Mouse (Mus musculus) G1E (cell line): ENCODE results near the gene Coa5. TPM values are rescaled to one million over a fixed set of nuclear protein-coding genes. Genes with fewer than 3 reads are reported as not detected.

Experiments used
- ATAC-seq: 2 replicates; pipeline ENCODE4 v1.8.0; 2016; ENCODE audit warnings: mild to moderate bottlenecking; ENCODE audit not compliant: insufficient number of reproducible peaks, poor library complexity, low FRiP score, severe bottlenecking; ENCODE audit errors: extremely low read depth
- DNase-seq: peaks from one replicate; pipeline ENCODE4 v3.0.0; 2012; ENCODE audit warnings: low spot score
- H3K27me3 ChIP-seq: 2 replicates; pipeline ENCODE4 v1.6.1; 2012; ENCODE audit warnings: mild to moderate bottlenecking, low read length, inconsistent platforms; ENCODE audit not compliant: insufficient read depth
- H3K36me3 ChIP-seq: replicated peaks from 2 replicates; pipeline ENCODE3; 2012; ENCODE audit warnings: mild to moderate bottlenecking, inconsistent platforms
- H3K4me1 ChIP-seq: 2 replicates; pipeline ENCODE4 v1.6.1; 2012; ENCODE audit warnings: low read depth, low read length, inconsistent platforms, mixed read lengths; ENCODE audit not compliant: insufficient read depth
- H3K4me3 ChIP-seq: 2 replicates; pipeline ENCODE4 v1.5.1; 2012; ENCODE audit warnings: low read depth, mild to moderate bottlenecking, inconsistent platforms, low read length, moderate library complexity, mixed read lengths
- H3K9me3 ChIP-seq: replicated peaks from 2 replicates; pipeline ENCODE4 v1.6.1; 2012; ENCODE audit warnings: inconsistent platforms
- CTCF ChIP-seq: IDR thresholded peaks from 2 replicates; pipeline ENCODE4 v1.5.1; 2012; ENCODE audit warnings: low read depth, low read length, inconsistent platforms, mixed read lengths
- GATA1 ChIP-seq: IDR thresholded peaks from 2 replicates; pipeline ENCODE4 v1.6.1; 2012; ENCODE audit warnings: borderline replicate concordance, low read length, inconsistent platforms, mixed read lengths
- GATA2 ChIP-seq: IDR thresholded peaks from 2 replicates; pipeline ENCODE4 v1.6.1; 2012; ENCODE audit warnings: low read depth, low read length, inconsistent platforms, borderline replicate concordance
- POLR2AphosphoS5 ChIP-seq: IDR thresholded peaks from 2 replicates; pipeline ENCODE4 v1.6.1; 2012; ENCODE audit warnings: low read depth, low read length, inconsistent platforms; ENCODE audit not compliant: insufficient replicate concordance
- TAL1 ChIP-seq: conservative IDR thresholded peaks from 2 replicates; pipeline ENCODE4 v1.6.1; 2012; ENCODE audit warnings: low read depth, low read length, inconsistent platforms, mixed read lengths
- polyA plus RNA-seq: library from polyadenylated mRNA; stranded (reverse); fragments of >175 nt; gene quantifications from 2 replicates; pipeline ENCODE4 v1.2.3, GENCODE M21; 2012
- total RNA-seq, 2 experiments: library from RNA; stranded (forward) in 1 of 2; stranded (reverse) in 1 of 2; fragments of 200-1000 nt in 1 of 2; fragments of >200 nt in 1 of 2; fragmentation: Nextera tagmentation in 1 of 2; gene quantifications; 2 replicates each; pipeline ENCODE4 v1.2.3; 2014 to 2017

Gene Coa5
- total and polyA plus RNA-seq, 3 experiments, result 24.7 to 137 (median 124) TPM

DNA sequence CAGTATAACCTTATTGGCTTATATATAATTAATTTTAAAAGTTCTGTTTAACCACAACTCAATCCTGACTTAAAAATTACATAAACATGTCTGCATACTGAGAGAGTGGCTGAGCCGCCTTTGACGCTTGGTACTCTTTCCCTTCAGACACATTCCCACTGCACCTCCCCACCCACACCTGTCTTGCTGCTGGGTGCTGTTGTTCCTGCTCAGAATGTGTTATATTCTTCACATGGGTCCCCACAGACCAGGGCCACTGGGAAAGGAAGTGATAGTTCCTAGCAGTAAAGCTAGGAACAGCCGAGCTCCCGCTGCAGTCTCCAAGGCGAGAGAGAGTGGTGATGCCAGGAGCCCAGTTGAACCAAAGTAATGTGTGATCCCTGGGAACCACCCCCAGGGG is 51.8 kb downstream of the Coa5 start:
- TF ChIP-seq CTCF, result no peak
- TF ChIP-seq POLR2AphosphoS5, result no peak
- TF ChIP-seq TAL1, result no peak
- TF ChIP-seq GATA2, result no peak
- TF ChIP-seq GATA1, result no peak
- Histone ChIP-seq H3K36me3 (no peaks in the 10 kb centered on the region), H3K4me3 (no peak overlapping the region), H3K4me1 (peaks cover 2% of the 10 kb centered on the region; the same call in 1 of the 2 replicates), H3K9me3 (no peaks in the 10 kb centered on the region), H3K27me3 (peaks cover 20% of the 10 kb centered on the region)
- DNase-seq, result no peak
- no peak for ATAC-seq

DNA sequence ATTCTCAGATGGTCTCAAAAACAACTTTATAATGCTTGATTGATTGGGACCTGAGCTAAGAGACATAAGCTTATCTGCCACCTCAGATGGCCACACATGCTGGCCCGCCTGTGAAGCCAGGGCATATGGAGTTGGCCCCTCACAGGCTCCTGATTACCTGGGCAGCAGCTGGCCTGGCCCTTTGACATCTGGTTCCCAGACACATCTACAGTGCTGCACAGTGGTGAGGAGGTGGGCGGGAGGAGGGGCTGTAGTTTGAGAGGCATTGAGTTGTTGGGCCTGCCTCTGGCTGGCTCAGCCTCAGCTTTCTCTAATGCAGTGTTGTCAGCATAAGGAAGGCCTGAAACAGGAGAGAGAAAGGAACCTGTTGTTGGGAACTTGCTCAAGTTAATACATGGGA is 53.2 kb downstream of the Coa5 start:
- Histone ChIP-seq H3K36me3 (no peaks in the 10 kb centered on the region), H3K9me3 (no peaks in the 10 kb centered on the region), H3K27me3 (peaks cover 15% of the 10 kb centered on the region; the same call in 1 of the 2 replicates), H3K4me1 (peaks cover 2% of the 10 kb centered on the region; the same call in 1 of the 2 replicates), H3K4me3 (no peak overlapping the region)
- no peak for DNase-seq
- no peak for ATAC-seq
- TF ChIP-seq CTCF, result no peak
- TF ChIP-seq GATA2, result no peak
- TF ChIP-seq POLR2AphosphoS5, result no peak
- TF ChIP-seq TAL1, result no peak
- no peak for TF ChIP-seq GATA1

DNA sequence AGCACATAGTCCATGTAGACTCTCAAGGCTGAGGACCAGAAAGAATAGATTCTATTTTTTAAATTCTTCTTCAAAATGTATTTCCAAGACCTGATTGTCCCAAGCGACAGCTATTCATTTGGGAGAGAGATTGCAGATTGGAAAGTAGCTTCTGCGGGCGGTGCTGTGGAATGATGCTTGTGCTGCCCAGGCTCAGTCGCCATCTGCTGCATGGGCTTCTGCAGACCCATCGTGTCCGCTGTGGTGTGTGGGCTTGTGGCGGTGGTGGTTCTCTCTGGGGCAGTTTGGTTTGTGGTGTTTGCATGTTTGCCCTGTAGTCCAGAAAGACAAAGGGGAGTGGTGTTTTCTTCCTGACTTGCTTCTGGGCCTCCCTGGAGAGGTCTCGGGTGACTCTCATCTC is 53.7 kb downstream of the Coa5 start:
- ATAC-seq, result no peak
- no peak for TF ChIP-seq GATA1
- no peak for TF ChIP-seq GATA2
- no peak for TF ChIP-seq POLR2AphosphoS5
- no peak for TF ChIP-seq CTCF
- TF ChIP-seq TAL1, result no peak
- peaks cover 2% of the 10 kb centered on the region; the same call in 1 of the 2 replicates for H3K4me1 ChIP-seq
- H3K4me3 ChIP-seq, result no peak overlapping the region
- no peaks in the 10 kb centered on the region for H3K9me3 ChIP-seq
- DNase-seq, result no peak
- peaks cover 15% of the 10 kb centered on the region; the same call in 1 of the 2 replicates for H3K27me3 ChIP-seq
- no peaks in the 10 kb centered on the region for H3K36me3 ChIP-seq

DNA sequence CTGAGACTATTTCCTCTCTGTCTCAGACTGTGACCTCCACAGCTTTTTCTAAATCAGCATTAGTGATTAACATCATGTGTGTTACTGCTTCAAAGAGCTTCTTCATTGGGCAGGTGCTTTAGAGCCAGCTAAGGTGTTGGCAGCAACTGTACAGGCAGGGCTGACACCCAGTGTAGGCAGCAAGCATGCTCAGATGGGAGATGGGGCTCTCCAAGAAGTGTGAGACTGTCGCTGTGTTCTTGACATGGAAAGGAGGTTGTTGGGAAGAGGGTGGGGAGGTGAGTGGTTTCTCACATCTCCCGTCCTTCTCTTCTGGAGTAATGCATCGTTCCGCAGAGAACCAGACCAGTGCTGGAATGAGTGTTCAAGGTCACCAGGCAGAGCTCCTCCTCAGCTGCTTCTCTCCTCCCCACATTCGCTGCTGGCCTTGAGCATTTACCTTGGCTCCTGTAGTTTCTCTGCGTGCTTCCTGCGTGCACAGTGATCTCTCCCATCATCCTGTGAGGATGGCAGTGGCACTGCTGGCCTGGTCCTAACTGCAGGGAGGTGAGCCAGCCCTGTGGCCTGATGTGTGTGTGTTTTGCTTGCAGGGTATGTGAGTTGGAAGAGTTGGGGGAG is 61.0 kb downstream of the Coa5 start:
- Histone ChIP-seq H3K9me3 (no peaks in the 10 kb centered on the region), H3K27me3 (peaks cover 22% of the 10 kb centered on the region), H3K4me1 (no peaks in the 10 kb centered on the region), H3K36me3 (no peaks in the 10 kb centered on the region), H3K4me3 (no peak overlapping the region)
- ATAC-seq, result no peak
- no peak for TF ChIP-seq TAL1
- TF ChIP-seq CTCF, result no peak
- no peak for TF ChIP-seq POLR2AphosphoS5
- TF ChIP-seq GATA1, result no peak
- TF ChIP-seq GATA2, result no peak
- DNase-seq, result no peak

DNA sequence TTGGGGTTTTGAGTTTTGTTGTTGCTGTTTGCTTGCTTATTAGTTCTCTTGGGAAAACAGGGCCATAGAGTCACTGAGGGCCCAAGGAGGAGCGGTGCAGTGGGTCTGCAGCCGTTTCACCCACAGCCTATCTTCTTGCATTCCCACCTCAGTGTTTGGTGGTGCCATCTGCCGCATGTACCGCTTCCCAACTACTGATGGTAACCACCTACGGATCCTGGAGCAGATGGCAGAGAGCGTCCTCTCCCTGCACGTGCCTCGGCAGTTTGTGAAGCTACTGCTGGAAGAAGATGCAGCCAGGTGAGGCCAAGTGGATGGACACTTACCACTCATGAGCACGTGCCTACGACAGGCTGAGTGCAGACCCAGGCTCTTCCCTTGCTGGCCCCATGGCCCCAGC is 61.8 kb downstream of the Coa5 start:
- no peaks in the 10 kb centered on the region for H3K36me3 ChIP-seq
- H3K9me3 ChIP-seq, result no peaks in the 10 kb centered on the region
- ATAC-seq (no peak), DNase-seq (no peak)
- no peaks in the 10 kb centered on the region for H3K4me1 ChIP-seq
- TF ChIP-seq TAL1 (no peak), GATA1 (no peak)
- H3K4me3 ChIP-seq, result no peak overlapping the region
- peaks cover 23% of the 10 kb centered on the region for H3K27me3 ChIP-seq

Other genes starting within 250 kb of the Coa5 start
- not detected in 2 replicates for gene Cnga3, start 215.7 kb downstream of the Coa5 start, total RNA-seq (2014; fragmentation: Nextera tagmentation)
- gene Cnga3, start 215.7 kb downstream of the Coa5 start, total RNA-seq (2017), result 0.11 and 0.35 TPM in 2 replicates
- gene Cnga3, start 215.7 kb downstream of the Coa5 start, polyA plus RNA-seq, result not detected in 2 replicates
- gene Inpp4a, start 130.2 kb downstream of the Coa5 start, total RNA-seq (2014; fragmentation: Nextera tagmentation), result 4.2 and 6.2 TPM in 2 replicates
- 5.4 and 6.1 TPM in 2 replicates for gene Inpp4a, start 130.2 kb downstream of the Coa5 start, total RNA-seq (2017)
- 2.9 and 4.5 TPM in 2 replicates for gene Inpp4a, start 130.2 kb downstream of the Coa5 start, polyA plus RNA-seq
- gene Unc50, start within 50 bp of the Coa5 start, total RNA-seq (2014; fragmentation: Nextera tagmentation), result 39.7 and 57.1 TPM in 2 replicates
- gene Unc50, start within 50 bp of the Coa5 start, total RNA-seq (2017), result 119 and 120 TPM in 2 replicates
- gene Unc50, start within 50 bp of the Coa5 start, polyA plus RNA-seq, result 44.7 and 45.2 TPM in 2 replicates
- gene Mgat4a, start 110.9 kb upstream of the Coa5 start, total RNA-seq (2014; fragmentation: Nextera tagmentation), result 38.8 and 44.0 TPM in 2 replicates
- gene Mgat4a, start 110.9 kb upstream of the Coa5 start, total RNA-seq (2017), result 24.8 and 28.0 TPM in 2 replicates
- 1.3 and 2.9 TPM in 2 replicates for gene Mgat4a, start 110.9 kb upstream of the Coa5 start, polyA plus RNA-seq